Mouse (Mus musculus): Measurements from ENCODE around the gene 1700069L16Rik. TPM values are rescaled to one million over a fixed set of nuclear protein-coding genes. Genes with fewer than 3 reads are reported as not detected.

Gene 1700069L16Rik
- polyA plus RNA-seq, 1 experiment from 2014 or later = not detected

- H3K9me3 ChIP-seq = no peaks in the 10 kb centered on the region
- no peak within 1 kb of the TSS for H3K27ac ChIP-seq
- no peak within 1 kb of the TSS for H3K9ac ChIP-seq
- H3K4me3 ChIP-seq = no peak within 1 kb of the TSS; the same call in 1 of the 2 replicates
- peaks cover 3% of the 10 kb centered on the region; the same call in 1 of the 2 replicates for H3K27me3 ChIP-seq (replicated peaks)
- WGBS = 11% methylated on average over 30 of the region's 30 CpGs
- peak within 1 kb of the TSS; percentile 20; the same call in 1 of the 2 replicates for H3K4me2 ChIP-seq
- no peak for ATAC-seq (replicated peaks)
- no peaks in the 10 kb centered on the region for H3K36me3 ChIP-seq (replicated peaks)
- peaks cover 11% of the 10 kb centered on the region for H3K4me1 ChIP-seq
Observed at GRCm38 (mm10) chr5:113650035-113650865, 74.3 kb downstream of the 1700069L16Rik start, which contains the start of gene Cmklr1. Gene Cmklr1, minus strand, starts transcription at chr5:113650426.

DNA sequence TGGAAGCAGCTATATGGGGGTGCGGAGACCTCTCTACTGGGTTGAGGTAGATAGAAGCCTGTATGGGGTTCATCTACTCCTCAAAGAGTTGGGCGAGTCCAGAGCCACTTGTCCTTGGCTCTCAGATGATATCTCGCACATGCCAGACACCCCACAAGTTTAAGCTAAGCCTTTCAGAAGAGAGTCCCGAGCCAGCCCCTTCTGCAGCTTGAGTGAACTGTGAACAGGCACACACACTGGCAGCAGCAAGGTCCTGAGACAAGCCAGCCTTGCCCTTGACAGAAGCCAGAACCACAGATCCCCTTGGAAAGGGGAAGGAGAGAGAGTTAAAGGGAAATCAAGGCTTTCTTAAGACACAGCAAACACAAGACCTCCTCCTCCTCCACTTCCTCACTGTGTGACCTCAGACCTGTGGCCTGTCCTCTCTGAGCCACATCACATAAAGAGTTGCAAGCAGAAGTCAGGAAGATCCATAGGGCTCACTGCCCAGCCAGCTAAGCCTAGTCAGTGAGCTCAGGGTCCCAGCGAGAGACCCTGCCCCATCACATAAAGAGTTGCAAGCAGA, 75.8 kb downstream of the 1700069L16Rik start:
- H3K36me3 ChIP-seq (replicated peaks) = no peaks in the 10 kb centered on the region
- H3K4me2 ChIP-seq = no peak overlapping the region
- WGBS = 89% methylated on average over 5 of the region's 5 CpGs
- H3K27ac ChIP-seq = no peak overlapping the region
- no peak overlapping the region for H3K9ac ChIP-seq
- ATAC-seq (replicated peaks) = no peak
- peaks cover 3% of the 10 kb centered on the region; the same call in 1 of the 2 replicates for H3K27me3 ChIP-seq (replicated peaks)
- peaks cover 11% of the 10 kb centered on the region for H3K4me1 ChIP-seq
- no peaks in the 10 kb centered on the region for H3K9me3 ChIP-seq
- no peak overlapping the region for H3K4me3 ChIP-seq

DNA sequence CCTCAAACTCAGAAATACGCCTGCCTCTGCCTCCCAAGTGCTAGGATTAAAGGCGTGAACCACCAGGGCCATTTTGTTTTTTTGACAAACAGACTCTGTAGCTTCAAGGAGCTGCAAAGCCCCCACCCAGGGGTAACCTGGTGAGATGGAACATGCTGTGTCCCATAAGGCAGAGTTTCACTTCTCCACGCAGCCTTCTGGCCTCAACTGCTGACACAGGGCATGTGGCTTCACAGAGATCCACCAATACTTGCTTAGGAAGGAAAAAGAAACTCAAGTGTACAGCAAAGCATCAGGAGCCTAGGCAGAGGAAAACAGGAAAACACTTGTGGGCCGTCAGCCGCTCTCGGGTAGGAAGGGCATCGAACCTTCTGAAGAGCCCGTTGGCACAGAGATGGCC, 77.4 kb downstream of the 1700069L16Rik start:
- H3K4me1 ChIP-seq = peaks cover 19% of the 10 kb centered on the region
- 91% methylated on average over 8 of the region's 8 CpGs for WGBS
- no peak overlapping the region for H3K27ac ChIP-seq
- H3K4me2 ChIP-seq = no peak overlapping the region
- H3K27me3 ChIP-seq (replicated peaks) = peaks cover 3% of the 10 kb centered on the region; the same call in 1 of the 2 replicates
- no peak overlapping the region for H3K9ac ChIP-seq
- ATAC-seq (replicated peaks) = no peak
- H3K9me3 ChIP-seq = no peaks in the 10 kb centered on the region
- no peak overlapping the region for H3K4me3 ChIP-seq
- H3K36me3 ChIP-seq (replicated peaks) = no peaks in the 10 kb centered on the region

DNA sequence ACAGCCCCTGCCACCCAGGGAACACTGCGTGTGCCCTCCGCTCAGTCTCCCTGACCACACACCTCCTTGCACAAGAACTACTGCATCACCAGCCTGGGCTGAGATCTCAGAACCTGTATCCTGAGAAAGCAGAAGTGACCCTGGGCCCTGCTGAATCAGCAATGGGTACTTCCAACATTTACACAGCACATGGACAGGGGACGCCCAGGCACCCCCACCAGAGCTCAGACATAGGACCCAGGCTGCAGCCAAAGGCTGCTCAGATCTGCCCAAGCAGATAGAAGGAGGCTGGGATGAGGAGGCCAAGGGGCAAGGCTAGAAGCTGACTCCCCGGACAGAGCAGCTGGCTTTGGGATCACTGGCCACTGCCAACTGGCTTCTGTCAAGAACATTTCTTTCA, 80.1 kb downstream of the 1700069L16Rik start:
- no peaks in the 10 kb centered on the region for H3K9me3 ChIP-seq
- H3K4me1 ChIP-seq = peaks cover 9% of the 10 kb centered on the region
- 0 out of 2 replicates have a peak, but pooled peaks cover 2% of the 10 kb centered on the region for H3K27me3 ChIP-seq (replicated peaks)
- no peak overlapping the region for H3K4me3 ChIP-seq
- no peaks in the 10 kb centered on the region for H3K36me3 ChIP-seq (replicated peaks)
- H3K27ac ChIP-seq = no peak overlapping the region
- WGBS = 91% methylated on average over 4 of the region's 4 CpGs
- no peak overlapping the region for H3K4me2 ChIP-seq
- no peak for ATAC-seq (replicated peaks)
- no peak overlapping the region for H3K9ac ChIP-seq

GRCm38 (mm10) chr5:113643107-113643848, 81.3 kb downstream of the 1700069L16Rik start:
- H3K9ac ChIP-seq = no peak overlapping the region
- H3K27ac ChIP-seq = peak overlapping the region; percentile 61
- no peaks in the 10 kb centered on the region for H3K27me3 ChIP-seq (replicated peaks)
- H3K4me1 ChIP-seq = peaks cover 9% of the 10 kb centered on the region
- peak overlapping the region; percentile 53 for H3K4me2 ChIP-seq
- ATAC-seq (replicated peaks) = peak; percentile 96
- WGBS = 44% methylated on average over 18 of the region's 18 CpGs
- H3K36me3 ChIP-seq (replicated peaks) = no peaks in the 10 kb centered on the region
- H3K4me3 ChIP-seq = peak overlapping the region; percentile 24
- H3K9me3 ChIP-seq = no peaks in the 10 kb centered on the region

Other genes with a start within 250 kb of the 1700069L16Rik start
- 16.0 TPM in 2 replicates for gene Wscd2, start 234.4 kb downstream of the 1700069L16Rik start, polyA plus RNA-seq (2015; fragmentation: Nextera tagmentation; extraction: Ambion mirVana)
- gene Cmklr1, start 74.3 kb downstream of the 1700069L16Rik start, polyA plus RNA-seq (2015; fragmentation: Nextera tagmentation; extraction: Ambion mirVana) = 2.0 and 2.8 TPM in 2 replicates
- gene Ficd, start 11.0 kb upstream of the 1700069L16Rik start, polyA plus RNA-seq (2015; fragmentation: Nextera tagmentation; extraction: Ambion mirVana) = 10.4 and 10.7 TPM in 2 replicates
- 53.3 and 57.5 TPM in 2 replicates for gene Sart3, start 47.7 kb upstream of the 1700069L16Rik start, polyA plus RNA-seq (2015; fragmentation: Nextera tagmentation; extraction: Ambion mirVana)
- gene Iscu, start 48.0 kb upstream of the 1700069L16Rik start, polyA plus RNA-seq (2015; fragmentation: Nextera tagmentation; extraction: Ambion mirVana) = 75.4 and 78.4 TPM in 2 replicates
- 5.7 and 6.3 TPM in 2 replicates for gene Tmem119, start 75.7 kb upstream of the 1700069L16Rik start, polyA plus RNA-seq (2015; fragmentation: Nextera tagmentation; extraction: Ambion mirVana)
- 2.4 and 2.8 TPM in 2 replicates for gene Selplg, start 107.9 kb upstream of the 1700069L16Rik start, polyA plus RNA-seq (2015; fragmentation: Nextera tagmentation; extraction: Ambion mirVana)
- 198 and 206 TPM in 2 replicates for gene Coro1c, start 184.0 kb upstream of the 1700069L16Rik start, polyA plus RNA-seq (2015; fragmentation: Nextera tagmentation; extraction: Ambion mirVana)